Mouse (Mus musculus) mature B cell (primary cell): ENCODE data around the gene Prss46.
"Not testable (repeated sequence)": the region's sequence is repeated elsewhere in the genome, so short reads cannot be mapped to it uniquely, and the experiment has no call there.

Experiments used
- in situ Hi-C: fragments of 300-500 bp; cut with MboI; formaldehyde crosslinking; loops from 2 replicates; pipeline ENCODE4 v1.14.3; 2019

Gene Prss46

GRCm38 (mm10) chr9:110844206-110844605 lies at the start of gene Prss46:
TSS of gene Prss46 (plus strand) at chr9:110844506.
- in situ Hi-C loops: no loop called here

GRCm38 (mm10) chr9:110797013-110797412 lies 47.3 kb upstream of the Prss46 start:
- in situ Hi-C loops: no loop called here

GRCm38 (mm10) chr9:110797866-110798265 lies 46.4 kb upstream of the Prss46 start, which contains the start of gene Prss42:
TSS of gene Prss42 (plus strand) at chr9:110798166.
- in situ Hi-C loops: no loop called here

GRCm38 (mm10) chr9:110800834-110801479 lies 43.3 kb upstream of the Prss46 start:
- in situ Hi-C loops: no loop called here

- in situ Hi-C loops: no loop called here
These were observed 41.0 kb upstream of the Prss46 start for GRCm38 (mm10) chr9:110803294-110803693.

- in situ Hi-C loops: no loop called here
These were observed 34.3 kb upstream of the Prss46 start for GRCm38 (mm10) chr9:110810051-110810450.

GRCm38 (mm10) chr9:110813789-110814188 lies 30.5 kb upstream of the Prss46 start, which contains the start of gene Prss44:
TSS of gene Prss44 (plus strand) at chr9:110813994.
- in situ Hi-C loops: no loop called here

GRCm38 (mm10) chr9:110820546-110820945 lies 23.8 kb upstream of the Prss46 start:
- in situ Hi-C loops: not testable (repeated sequence)

- in situ Hi-C loops: no loop called here
These were observed 22.9 kb upstream of the Prss46 start for GRCm38 (mm10) chr9:110821436-110821835.

- in situ Hi-C loops: no loop called here
These were observed 18.9 kb upstream of the Prss46 start for GRCm38 (mm10) chr9:110825426-110825825.

GRCm38 (mm10) chr9:110825832-110826231 lies 18.5 kb upstream of the Prss46 start:
- in situ Hi-C loops: no loop called here

- in situ Hi-C loops: no loop called here
These were observed 17.9 kb upstream of the Prss46 start, which contains the start of gene Prss43 for GRCm38 (mm10) chr9:110826390-110826789. TSS of gene Prss43 (plus strand) at chr9:110826690.

GRCm38 (mm10) chr9:110833021-110833420 lies 11.3 kb upstream of the Prss46 start:
- in situ Hi-C loops: no loop called here

GRCm38 (mm10) chr9:110834411-110834810 lies 9.9 kb upstream of the Prss46 start, which contains the start of gene Prss45:
TSS of gene Prss45 (plus strand) at chr9:110834588.
- in situ Hi-C loops: no loop called here

GRCm38 (mm10) chr9:110834961-110835360 lies 9.3 kb upstream of the Prss46 start:
- in situ Hi-C loops: no loop called here

GRCm38 (mm10) chr9:110836112-110836511 lies 8.2 kb upstream of the Prss46 start:
- in situ Hi-C loops: no loop called here

- in situ Hi-C loops: no loop called here
These were observed 3.4 kb upstream of the Prss46 start for GRCm38 (mm10) chr9:110840905-110841304.

GRCm38 (mm10) chr9:110841438-110841837 lies 2.9 kb upstream of the Prss46 start:
- in situ Hi-C loops: no loop called here

- in situ Hi-C loops: no loop called here
These were observed 4.9 kb downstream of the Prss46 start for GRCm38 (mm10) chr9:110849162-110849561.

- in situ Hi-C loops: no loop called here
These were observed 11.6 kb downstream of the Prss46 start for GRCm38 (mm10) chr9:110855903-110856302.

- in situ Hi-C loops: no loop called here
These were observed 12.6 kb downstream of the Prss46 start for GRCm38 (mm10) chr9:110856920-110857319.

GRCm38 (mm10) chr9:110857781-110858472 lies 13.6 kb downstream of the Prss46 start, which contains the start of gene Prss50:
TSS of gene Prss50 (plus strand) at chr9:110857967.
- in situ Hi-C loops: no loop called here

GRCm38 (mm10) chr9:110858523-110858922 lies 14.2 kb downstream of the Prss46 start:
- in situ Hi-C loops: no loop called here
